Mouse (Mus musculus) midbrain, embryonic 16.5 days (tissue): Measurements from ENCODE around the gene Magel2. TPM values are rescaled to one million over a fixed set of nuclear protein-coding genes. Genes with fewer than 3 reads are reported as not detected.
A peak's percentile ranks its signal among the peaks of the same experiment; 100 is the strongest.

ENCODE experiments used
- ATAC-seq: fragments of 200-750 bp; cut with Nextera tagmentation; 2 replicates; pipeline ENCODE4 v1.8.0; 2017; ENCODE audit warnings: moderate TSS enrichment
- H3K27ac ChIP-seq: fragments of 300-500 bp; sonication (generic); 2 replicates; pipeline ENCODE4 v1.5.1; 2014; ENCODE audit warnings: mild to moderate bottlenecking, low read length, mixed read lengths
- H3K27me3 ChIP-seq: fragments of 300-500 bp; sonication (generic); 2 replicates; pipeline ENCODE4 v1.6.1; 2014; ENCODE audit warnings: low read depth, low read length, mixed read lengths; ENCODE audit not compliant: control insufficient read depth, insufficient read depth
- H3K36me3 ChIP-seq: fragments of 300-500 bp; sonication (generic); 2 replicates; pipeline ENCODE4 v1.6.1; 2014; ENCODE audit warnings: mild to moderate bottlenecking, low read length, moderate library complexity, mixed read lengths; ENCODE audit not compliant: control insufficient read depth, insufficient read depth
- H3K4me1 ChIP-seq: fragments of 300-500 bp; sonication (generic); 2 replicates; pipeline ENCODE4 v1.6.1; 2014; ENCODE audit warnings: mild to moderate bottlenecking, low read length, mixed read lengths; ENCODE audit not compliant: control insufficient read depth, insufficient read depth
- H3K4me2 ChIP-seq: fragments of 300-500 bp; sonication (generic); 2 replicates; pipeline ENCODE4 v1.6.1; 2014; ENCODE audit warnings: mild to moderate bottlenecking, low read length, mixed read lengths
- H3K4me3 ChIP-seq: fragments of 300-500 bp; sonication (generic); 2 replicates; pipeline ENCODE4 v1.5.1; 2014; ENCODE audit warnings: low read depth, mild to moderate bottlenecking, low read length, moderate library complexity, mixed read lengths
- H3K9ac ChIP-seq: fragments of 300-500 bp; sonication (generic); 2 replicates; pipeline ENCODE4 v1.6.1; 2014; ENCODE audit warnings: low read depth, low read length, mixed read lengths
- H3K9me3 ChIP-seq: fragments of 300-500 bp; sonication (generic); replicated peaks from 2 replicates; pipeline ENCODE4 v1.6.1; 2014; ENCODE audit warnings: mild to moderate bottlenecking, low read length, mixed read lengths; ENCODE audit not compliant: control insufficient read depth, poor library complexity, severe bottlenecking
- WGBS: fragments of 180-500 bp; shearing (Covaris S2); extraction: QIAGEN DNeasy Blood & Tissue Kit; methylation state at CpG from one replicate; pipeline ENCODE4 v1.1.7; 2014; 5-methylcytosine and 5-hydroxymethylcytosine counted together
- polyA plus RNA-seq: library from polyadenylated mRNA; unstranded; fragments of >200 nt; fragmentation: Nextera tagmentation; extraction: Ambion mirVana; gene quantifications from 2 replicates; pipeline ENCODE4 v1.2.1, GENCODE M21; 2015

Gene Magel2
- polyA plus RNA-seq, 1 experiment from 2014 or later: 22.4 TPM

GRCm38 (mm10) chr7:62416173-62416572 is 39.4 kb downstream of the Magel2 start:
- no peak for ATAC-seq
- no peaks in the 10 kb centered on the region for H3K27me3 ChIP-seq
- H3K9me3 ChIP-seq: no peaks in the 10 kb centered on the region; the same call in 1 of the 2 replicates
- H3K4me3 ChIP-seq: no peak overlapping the region; the same call in 1 of the 2 replicates
- peak overlapping the region; percentile 21; the same call in 1 of the 2 replicates for H3K9ac ChIP-seq
- peak overlapping the region; percentile 29 for H3K4me2 ChIP-seq
- no peaks in the 10 kb centered on the region for H3K36me3 ChIP-seq
- peaks cover 4% of the 10 kb centered on the region for H3K4me1 ChIP-seq
- peak overlapping the region; percentile 50; the same call in 1 of the 2 replicates for H3K27ac ChIP-seq

GRCm38 (mm10) chr7:62418346-62418745 is 41.5 kb downstream of the Magel2 start:
- Histone ChIP-seq H3K4me1 (peaks cover 4% of the 10 kb centered on the region), H3K27ac (no peak overlapping the region), H3K27me3 (no peaks in the 10 kb centered on the region), H3K4me2 (peak overlapping the region; percentile 69), H3K9ac (peak overlapping the region; percentile 69), H3K9me3 (no peaks in the 10 kb centered on the region; the same call in 1 of the 2 replicates), H3K36me3 (no peaks in the 10 kb centered on the region), H3K4me3 (peak overlapping the region; percentile 56)
- ATAC-seq: no peak
- WGBS: 43% methylated on average over 9 of the region's 9 CpGs

DNA sequence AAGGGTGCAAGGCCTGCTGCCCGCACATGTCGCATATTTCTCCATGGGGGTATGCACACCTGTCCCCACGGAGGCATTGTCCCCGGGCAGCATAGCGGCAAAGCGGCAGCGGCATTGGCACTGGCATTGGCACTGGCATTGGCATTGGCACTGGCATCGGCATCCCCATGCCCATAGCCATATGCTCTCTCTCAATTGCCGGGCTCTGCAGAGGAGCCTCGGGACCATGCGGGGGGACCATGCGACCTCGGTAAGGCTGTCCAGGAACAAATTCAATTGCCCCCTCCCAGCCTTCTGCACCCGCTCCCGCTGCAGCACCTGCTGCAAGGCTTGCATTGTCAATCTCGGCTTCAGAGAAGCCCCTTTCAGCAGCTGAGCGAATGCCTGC is 42.3 kb downstream of the Magel2 start:
- WGBS: 50% methylated on average over 17 of the region's 17 CpGs
- ATAC-seq: peak; percentile 79; the same call in 1 of the 2 replicates

DNA sequence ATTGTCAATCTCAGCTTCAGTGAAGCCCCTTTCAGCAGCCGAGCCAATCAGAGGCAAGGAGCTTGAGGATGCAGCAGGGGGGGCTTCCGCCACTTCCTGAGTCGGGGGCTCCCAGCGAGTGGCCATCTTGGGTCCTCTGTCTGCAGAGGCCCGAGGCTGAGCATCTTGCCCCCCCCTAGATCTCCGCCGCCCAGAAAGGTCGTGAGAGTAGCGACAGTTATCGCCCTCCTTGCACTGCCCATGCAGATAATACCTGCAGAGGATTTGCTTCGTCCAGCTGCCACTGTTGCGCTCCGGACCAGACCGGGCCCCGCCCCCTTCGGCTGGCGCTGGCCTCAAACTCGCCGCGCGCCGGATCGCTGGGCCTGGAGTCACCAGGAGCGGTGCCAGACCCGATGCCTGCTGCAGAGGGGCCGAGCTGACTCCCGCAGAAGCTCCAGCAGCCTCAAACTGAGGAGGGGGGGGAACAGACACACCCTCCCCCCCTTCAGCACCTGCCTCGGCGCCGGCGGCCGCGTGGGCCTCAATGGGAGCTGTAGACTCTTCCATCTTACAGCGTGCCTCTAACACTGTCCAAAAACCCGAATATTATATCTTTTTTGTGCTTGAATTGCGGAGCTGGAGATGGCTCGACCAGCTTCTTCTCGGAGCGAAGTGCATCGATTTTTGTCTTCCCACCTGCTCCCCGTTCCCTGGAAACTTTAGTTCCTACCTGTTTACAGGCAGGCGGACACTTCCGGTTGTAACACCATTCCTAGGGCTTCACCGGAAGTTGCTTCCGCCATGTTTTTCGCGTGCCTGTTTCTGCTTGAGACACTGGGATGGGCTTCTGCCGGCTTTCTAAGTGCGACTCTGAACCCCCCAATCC is 42.9 kb downstream of the Magel2 start, which contains the start of gene Mkrn3:
Gene Mkrn3, minus strand, starts transcription at position 647 of the 868 bp plus-strand sequence.
- Histone ChIP-seq H3K4me3 (peak within 1 kb of the TSS; percentile 56), H3K27me3 (no peaks in the 10 kb centered on the region), H3K27ac (peak within 1 kb of the TSS; percentile 88), H3K4me1 (peaks cover 4% of the 10 kb centered on the region), H3K9ac (peak within 1 kb of the TSS; percentile 69), H3K9me3 (no peaks in the 10 kb centered on the region; the same call in 1 of the 2 replicates), H3K4me2 (peak within 1 kb of the TSS; percentile 69), H3K36me3 (no peaks in the 10 kb centered on the region)
- peak; percentile 92 for ATAC-seq
- 28% methylated on average over 49 of the region's 49 CpGs for WGBS

More for the DNA sequence above, 42.3 kb downstream of the Magel2 start:
- no peaks in the 10 kb centered on the region; the same call in 1 of the 2 replicates for H3K9me3 ChIP-seq
- H3K4me3 ChIP-seq: peak overlapping the region; percentile 56
- no peaks in the 10 kb centered on the region for H3K36me3 ChIP-seq
- H3K4me2 ChIP-seq: peak overlapping the region; percentile 69
- peaks cover 4% of the 10 kb centered on the region for H3K4me1 ChIP-seq
- peak overlapping the region; percentile 69 for H3K9ac ChIP-seq
- peak overlapping the region; percentile 88; the same call in 1 of the 2 replicates for H3K27ac ChIP-seq
- H3K27me3 ChIP-seq: no peaks in the 10 kb centered on the region

DNA sequence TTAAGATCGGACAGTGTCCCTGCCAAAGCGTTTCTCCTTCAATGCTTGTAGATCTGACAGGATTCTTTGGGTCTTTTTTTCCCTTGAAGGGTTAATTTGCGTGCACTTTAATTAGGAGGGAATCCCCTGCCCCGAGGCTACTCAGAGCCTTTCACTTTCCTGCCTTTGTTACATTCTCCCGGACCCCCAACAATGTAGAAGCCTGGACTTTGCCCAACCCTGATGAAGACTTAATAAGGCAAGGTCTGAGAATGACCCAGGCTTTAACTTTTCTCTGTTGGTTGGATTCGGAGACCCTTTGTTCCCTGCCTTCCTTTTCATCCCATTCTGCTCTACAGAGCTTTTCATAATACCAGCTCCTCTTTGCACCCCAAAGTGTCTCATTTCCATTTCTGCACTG is 43.8 kb downstream of the Magel2 start:
- peaks cover 4% of the 10 kb centered on the region for H3K4me1 ChIP-seq
- no peaks in the 10 kb centered on the region; the same call in 1 of the 2 replicates for H3K9me3 ChIP-seq
- no peak for ATAC-seq
- H3K27me3 ChIP-seq: no peaks in the 10 kb centered on the region
- no peaks in the 10 kb centered on the region for H3K36me3 ChIP-seq
- peak overlapping the region; percentile 56 for H3K4me3 ChIP-seq
- 28% methylated on average over 6 of the region's 6 CpGs for WGBS
- peak overlapping the region; percentile 58 for H3K9ac ChIP-seq
- H3K4me2 ChIP-seq: peak overlapping the region; percentile 56
- peak overlapping the region; percentile 86 for H3K27ac ChIP-seq

DNA sequence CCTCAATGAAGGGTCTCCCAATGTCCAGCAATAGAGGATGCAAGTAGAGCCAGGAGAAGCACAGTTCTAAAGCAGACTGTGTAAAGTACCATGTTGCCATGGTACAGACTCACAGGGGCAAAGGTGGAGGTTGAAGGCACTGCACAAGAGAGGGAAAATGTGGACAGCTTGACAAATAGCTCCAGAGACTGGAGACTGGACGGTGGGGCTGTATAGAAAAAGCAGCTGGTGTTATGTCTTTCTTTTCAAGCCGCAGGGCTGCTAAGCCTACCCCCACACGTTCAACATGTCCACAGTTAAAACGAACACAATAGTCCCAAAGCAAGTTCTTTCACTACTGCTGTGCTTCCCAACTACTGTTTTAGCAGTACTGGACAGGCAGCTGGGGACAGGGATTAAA is 46.4 kb downstream of the Magel2 start:
- no peak overlapping the region for H3K4me2 ChIP-seq
- H3K9me3 ChIP-seq: no peaks in the 10 kb centered on the region; the same call in 1 of the 2 replicates
- ATAC-seq: no peak
- 25% methylated on average over 4 of the region's 4 CpGs for WGBS
- no peaks in the 10 kb centered on the region for H3K4me1 ChIP-seq
- no peak overlapping the region for H3K9ac ChIP-seq
- no peak overlapping the region; the same call in 1 of the 2 replicates for H3K27ac ChIP-seq
- H3K36me3 ChIP-seq: no peaks in the 10 kb centered on the region
- no peak overlapping the region for H3K4me3 ChIP-seq
- no peaks in the 10 kb centered on the region for H3K27me3 ChIP-seq

- ATAC-seq: no peak
- Histone ChIP-seq H3K36me3 (no peaks in the 10 kb centered on the region), H3K27ac (no peak overlapping the region), H3K4me3 (no peak overlapping the region), H3K9ac (no peak overlapping the region), H3K9me3 (no peaks in the 10 kb centered on the region; the same call in 1 of the 2 replicates), H3K4me1 (no peaks in the 10 kb centered on the region), H3K27me3 (no peaks in the 10 kb centered on the region), H3K4me2 (no peak overlapping the region)
- 19% methylated on average over 8 of the region's 8 CpGs for WGBS
Measured at GRCm38 (mm10) chr7:62428337-62428736, 51.5 kb downstream of the Magel2 start.
